Mouse (Mus musculus): ENCODE data around the gene Tmem41b. TPM values are rescaled to one million over a fixed set of nuclear protein-coding genes. Genes with fewer than 3 reads are reported as not detected.
"Not testable (repeated sequence)": the region's sequence is repeated elsewhere in the genome, so short reads cannot be mapped to it uniquely, and the experiment has no call there.

Gene Tmem41b
- total RNA-seq, 2 experiments from 2014 or later = 54.7 to 55.1 TPM

- intact Hi-C loops (cut with DNase I) = loop anchor here (2.0 kb wide), 1 partner anchor 75 kb away; the partner anchor contains the start of gene Zfp143
Observed at GRCm38 (mm10) chr7:109986133-109986669, 528 bp downstream of the Tmem41b start.

GRCm38 (mm10) chr7:109985661-109986132, 1.0 kb downstream of the Tmem41b start:
- intact Hi-C loops (cut with DNase I) = loop anchor here (2.0 kb wide), 1 partner anchor 75 kb away; the partner anchor contains the start of gene Zfp143
- peak in 1 of 2 experiments; percentile 18 for DNase-seq (ENCODE audit: low spot score in 2 of 2)

More at GRCm38 (mm10) chr7:109986133-109986669, 528 bp downstream of the Tmem41b start:
- peak; percentile 99 for DNase-seq (ENCODE audit: low spot score in 2 of 2)

GRCm38 (mm10) chr7:109984608-109985007, 2.1 kb downstream of the Tmem41b start:
- DNase-seq (ENCODE audit: low spot score in 2 of 2); intact Hi-C loops (cut with DNase I): not testable (repeated sequence)

- intact Hi-C loops (cut with DNase I) = loop anchor here (5.0 kb wide), 1 partner anchor 55 kb away; no protein-coding TSS in a partner anchor
Observed at GRCm38 (mm10) chr7:109977131-109977530, 9.6 kb downstream of the Tmem41b start.

GRCm38 (mm10) chr7:109975966-109976715, 10.6 kb downstream of the Tmem41b start:
- no peak for DNase-seq (ENCODE audit: low spot score in 2 of 2)
- intact Hi-C loops (cut with DNase I) = loop anchor here (5.0 kb wide), 1 partner anchor 56 kb away; no protein-coding TSS in a partner anchor

More at GRCm38 (mm10) chr7:109977131-109977530, 9.6 kb downstream of the Tmem41b start:
- DNase-seq (ENCODE audit: low spot score in 2 of 2) = peak in 1 of 2 experiments; percentile 34

GRCm38 (mm10) chr7:109969542-109969941, 17.2 kb downstream of the Tmem41b start:
- intact Hi-C loops (cut with DNase I) = no loop called here
- no peak for DNase-seq (ENCODE audit: low spot score in 2 of 2)

GRCm38 (mm10) chr7:109968924-109969450, 17.7 kb downstream of the Tmem41b start:
- intact Hi-C loops (cut with DNase I) = no loop called here
- DNase-seq (ENCODE audit: low spot score in 2 of 2) = peak; percentile 57 to 86

- DNase-seq (ENCODE audit: low spot score in 2 of 2) = peak; percentile 50 to 78
- intact Hi-C loops (cut with DNase I) = no loop called here
Observed at GRCm38 (mm10) chr7:109967805-109968579, 18.7 kb downstream of the Tmem41b start.

GRCm38 (mm10) chr7:109965658-109966057, 21.1 kb downstream of the Tmem41b start:
- intact Hi-C loops (cut with DNase I) = no loop called here
- no peak for DNase-seq (ENCODE audit: low spot score in 2 of 2)

- DNase-seq (ENCODE audit: low spot score in 2 of 2) = no peak
- intact Hi-C loops (cut with DNase I) = no loop called here
Observed at GRCm38 (mm10) chr7:109963707-109964106, 23.0 kb downstream of the Tmem41b start.

GRCm38 (mm10) chr7:109962596-109962995, 24.1 kb downstream of the Tmem41b start:
- no peak for DNase-seq (ENCODE audit: low spot score in 2 of 2)
- intact Hi-C loops (cut with DNase I) = no loop called here

GRCm38 (mm10) chr7:109961570-109961969, 25.2 kb downstream of the Tmem41b start:
- intact Hi-C loops (cut with DNase I) = no loop called here
- no peak for DNase-seq (ENCODE audit: low spot score in 2 of 2)

GRCm38 (mm10) chr7:109960613-109961154, 26.0 kb downstream of the Tmem41b start:
- intact Hi-C loops (cut with DNase I) = no loop called here
- DNase-seq (ENCODE audit: low spot score in 2 of 2) = no peak

GRCm38 (mm10) chr7:109959716-109960612, 26.8 kb downstream of the Tmem41b start, which contains the start of gene Dennd5a:
Dennd5a (minus strand) TSS chr7:109960470.
- intact Hi-C loops (cut with DNase I) = loop anchor here (2.0 kb wide), 1 partner anchor 59 kb away; the partner anchor contains the start of gene Ipo7
- peak; percentile 75 to 80 for DNase-seq (ENCODE audit: low spot score in 2 of 2)

GRCm38 (mm10) chr7:109958843-109959715, 27.6 kb downstream of the Tmem41b start:
- no peak for DNase-seq (ENCODE audit: low spot score in 2 of 2)
- intact Hi-C loops (cut with DNase I) = loop anchor here (2.0 kb wide), 1 partner anchor 60 kb away; the partner anchor contains the start of gene Ipo7

GRCm38 (mm10) chr7:109957996-109958789, 28.5 kb downstream of the Tmem41b start:
- intact Hi-C loops (cut with DNase I) = loop anchor here (2.0 kb wide), 1 partner anchor 61 kb away; the partner anchor contains the start of gene Ipo7
- no peak for DNase-seq (ENCODE audit: low spot score in 2 of 2)
